Mouse (Mus musculus): ENCODE measurements around the gene Cltc. TPM values are rescaled to one million over a fixed set of nuclear protein-coding genes. Genes with fewer than 3 reads are reported as not detected.

Gene Cltc
- polyA plus RNA-seq, 1 experiment: 72.0 TPM

DNA sequence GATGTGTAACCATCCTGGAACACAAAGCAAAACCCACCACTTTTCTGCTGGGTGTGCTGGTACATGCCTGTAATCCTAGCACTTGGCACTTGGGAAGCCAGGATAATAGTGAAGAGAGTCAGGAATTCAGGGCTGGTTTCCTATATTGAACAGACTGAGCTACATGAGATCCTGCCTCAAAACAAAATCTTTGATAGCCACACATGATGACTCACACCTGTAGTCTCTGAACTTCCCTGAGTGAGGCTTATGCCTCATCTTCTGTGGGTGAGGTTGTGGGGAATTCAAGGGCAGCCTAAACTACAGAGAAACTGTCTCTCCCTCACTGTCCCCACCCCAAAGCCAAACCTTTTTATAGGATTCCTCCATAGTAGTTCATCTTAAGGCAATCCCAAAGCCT is 3.0 kb upstream of the Cltc start:
- Histone ChIP-seq H3K4me1 (ENCODE audit: control insufficient read depth, insufficient read depth, low read length) (no peaks in the 10 kb centered on the region), H3K4me3 (replicated peaks; ENCODE audit: control insufficient read depth, low read depth, low read length) (no peak overlapping the region), H3K27ac (ENCODE audit: control insufficient read depth, insufficient read depth, low read depth, low read length, poor library complexity) (no peak overlapping the region)
- no peak for TF ChIP-seq POLR2A (IDR thresholded peaks at IDR 0.05; ENCODE audit: borderline replicate concordance, control insufficient read depth, low read depth, low read length)
- no peak for TF ChIP-seq CTCF (IDR thresholded peaks at IDR 0.05; ENCODE audit: control insufficient read depth, insufficient read depth, low read length)

DNA sequence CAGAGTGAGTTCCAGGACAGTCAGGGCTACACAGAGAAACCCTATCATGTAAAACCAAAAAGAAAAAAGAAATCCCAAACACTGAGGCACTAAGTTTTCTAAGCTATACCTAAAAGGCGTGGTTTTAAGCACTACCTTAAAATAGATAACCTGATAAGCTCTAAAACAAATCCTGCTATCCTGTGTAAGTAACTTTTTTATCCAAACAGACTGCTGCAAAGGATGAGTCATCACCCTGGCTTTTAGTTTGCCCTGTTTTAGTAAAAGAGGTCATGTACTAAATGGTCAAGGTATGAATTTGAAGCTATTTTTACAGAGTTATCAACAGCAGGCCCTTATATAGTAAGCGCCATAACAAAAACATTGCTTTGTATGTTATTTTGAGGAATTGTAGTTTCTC is 2.5 kb upstream of the Cltc start:
- no peak overlapping the region for H3K4me3 ChIP-seq (replicated peaks; ENCODE audit: control insufficient read depth, low read depth, low read length)
- 69% methylated on average over 2 of the region's 2 CpGs for WGBS
- H3K4me1 ChIP-seq (ENCODE audit: control insufficient read depth, insufficient read depth, low read length): no peaks in the 10 kb centered on the region
- no peak for TF ChIP-seq CTCF (IDR thresholded peaks at IDR 0.05; ENCODE audit: control insufficient read depth, insufficient read depth, low read length)
- TF ChIP-seq POLR2A (IDR thresholded peaks at IDR 0.05; ENCODE audit: borderline replicate concordance, control insufficient read depth, low read depth, low read length): no peak
- H3K27ac ChIP-seq (ENCODE audit: control insufficient read depth, insufficient read depth, low read depth, low read length, poor library complexity): no peak overlapping the region

- Histone ChIP-seq H3K27ac (ENCODE audit: control insufficient read depth, insufficient read depth, low read depth, low read length, poor library complexity) (no peak overlapping the region), H3K4me3 (replicated peaks; ENCODE audit: control insufficient read depth, low read depth, low read length) (no peak overlapping the region), H3K4me1 (ENCODE audit: control insufficient read depth, insufficient read depth, low read length) (no peaks in the 10 kb centered on the region)
- WGBS: 63% methylated on average over 1 of the region's 1 CpGs
- TF ChIP-seq POLR2A (IDR thresholded peaks at IDR 0.05; ENCODE audit: borderline replicate concordance, control insufficient read depth, low read depth, low read length) (no peak), CTCF (IDR thresholded peaks at IDR 0.05; ENCODE audit: control insufficient read depth, insufficient read depth, low read length) (no peak)
Measured at GRCm38 (mm10) chr11:86759226-86759625, 1.9 kb upstream of the Cltc start.

DNA sequence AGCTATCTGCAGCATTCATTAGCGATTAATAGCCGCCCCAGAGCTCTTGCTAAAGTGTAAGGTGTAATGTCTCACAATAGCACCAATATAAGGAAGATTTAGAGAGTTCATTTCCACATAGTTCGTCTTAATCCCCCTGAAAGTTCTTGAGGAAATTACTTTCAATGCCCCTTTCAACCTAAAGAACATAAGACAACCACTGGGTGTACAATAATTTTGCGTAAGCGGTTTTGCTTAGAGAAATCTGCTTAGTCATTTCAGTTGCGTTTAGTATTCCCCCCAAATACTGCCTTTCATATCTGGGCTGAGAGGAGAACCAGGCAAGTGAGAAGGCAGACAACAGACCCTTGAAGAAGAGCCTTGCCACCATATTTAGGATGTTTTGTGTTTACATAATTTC is 1.2 kb upstream of the Cltc start:
- no peak for TF ChIP-seq CTCF (IDR thresholded peaks at IDR 0.05; ENCODE audit: control insufficient read depth, insufficient read depth, low read length)
- H3K4me1 ChIP-seq (ENCODE audit: control insufficient read depth, insufficient read depth, low read length): no peaks in the 10 kb centered on the region
- 2% methylated on average over 6 of the region's 6 CpGs for WGBS
- H3K27ac ChIP-seq (ENCODE audit: control insufficient read depth, insufficient read depth, low read depth, low read length, poor library complexity): peak overlapping the region; percentile 98
- H3K4me3 ChIP-seq (replicated peaks; ENCODE audit: control insufficient read depth, low read depth, low read length): peak overlapping the region; percentile 90

GRCm38 (mm10) chr11:86757142-86757479 is 254 bp downstream of the Cltc start:
- under 1% methylated on average over 18 of the region's 18 CpGs for WGBS

DNA sequence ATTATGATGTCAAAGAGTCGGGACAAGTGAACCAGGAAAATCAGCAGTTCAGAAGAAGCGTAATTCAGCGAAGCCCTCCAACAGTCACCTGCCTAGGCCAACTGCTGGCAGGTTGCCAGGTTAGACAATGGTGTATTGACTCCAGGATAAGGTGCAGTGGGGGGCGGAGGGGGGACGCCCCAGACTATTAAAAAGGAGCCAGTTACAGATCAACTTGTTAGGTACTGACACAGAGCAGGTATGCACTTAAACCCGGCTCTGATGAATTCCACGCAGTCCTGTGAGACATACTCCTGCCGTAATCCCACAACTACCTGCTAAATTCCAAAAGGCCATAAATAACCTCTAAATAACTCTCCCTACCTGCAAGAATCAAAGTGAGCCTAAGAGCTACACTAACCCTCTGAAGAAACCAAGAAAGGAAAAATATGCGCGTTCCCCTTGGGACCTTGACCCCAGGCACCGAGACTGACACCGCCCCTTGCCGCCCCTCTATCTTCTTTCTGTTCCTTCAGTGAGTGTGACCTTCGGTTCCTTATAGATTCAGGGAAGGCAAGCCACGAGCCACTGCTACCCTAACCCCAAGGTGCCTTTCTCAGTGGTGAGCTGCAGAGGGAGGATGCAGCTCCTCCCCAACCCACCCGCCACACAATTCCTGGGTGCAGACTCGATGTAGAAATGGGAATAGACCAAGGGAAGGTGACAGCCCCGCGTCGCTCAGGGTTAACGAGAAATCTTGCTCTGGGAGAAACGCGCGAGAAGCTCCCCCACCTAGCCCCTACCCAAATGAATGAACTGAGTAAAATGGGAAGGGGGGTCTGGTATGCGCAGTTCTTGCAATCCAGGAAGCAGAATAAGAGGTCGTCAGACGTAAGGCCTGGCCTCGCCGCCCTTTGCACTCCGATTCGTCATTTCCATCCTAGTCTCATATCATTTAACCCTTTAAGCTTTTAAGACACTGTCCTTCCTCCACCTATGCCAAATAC is 916 bp downstream of the Cltc start:
- TF ChIP-seq CTCF (IDR thresholded peaks at IDR 0.05; ENCODE audit: control insufficient read depth, insufficient read depth, low read length) (no peak), POLR2A (IDR thresholded peaks at IDR 0.05; ENCODE audit: borderline replicate concordance, control insufficient read depth, low read depth, low read length) (no peak)
- 2% methylated on average over 31 of the region's 31 CpGs for WGBS
- Histone ChIP-seq H3K27ac (ENCODE audit: control insufficient read depth, insufficient read depth, low read depth, low read length, poor library complexity) (peak overlapping the region; percentile 98), H3K4me1 (ENCODE audit: control insufficient read depth, insufficient read depth, low read length) (no peaks in the 10 kb centered on the region), H3K4me3 (replicated peaks; ENCODE audit: control insufficient read depth, low read depth, low read length) (peak overlapping the region; percentile 90)

More at GRCm38 (mm10) chr11:86757142-86757479, 254 bp downstream of the Cltc start:
- no peak for TF ChIP-seq CTCF (IDR thresholded peaks at IDR 0.05; ENCODE audit: control insufficient read depth, insufficient read depth, low read length)
- TF ChIP-seq POLR2A (IDR thresholded peaks at IDR 0.05; ENCODE audit: borderline replicate concordance, control insufficient read depth, low read depth, low read length): no peak
- no peaks in the 10 kb centered on the region for H3K4me1 ChIP-seq (ENCODE audit: control insufficient read depth, insufficient read depth, low read length)
- peak overlapping the region; percentile 98 for H3K27ac ChIP-seq (ENCODE audit: control insufficient read depth, insufficient read depth, low read depth, low read length, poor library complexity)
- peak overlapping the region; percentile 90 for H3K4me3 ChIP-seq (replicated peaks; ENCODE audit: control insufficient read depth, low read depth, low read length)

DNA sequence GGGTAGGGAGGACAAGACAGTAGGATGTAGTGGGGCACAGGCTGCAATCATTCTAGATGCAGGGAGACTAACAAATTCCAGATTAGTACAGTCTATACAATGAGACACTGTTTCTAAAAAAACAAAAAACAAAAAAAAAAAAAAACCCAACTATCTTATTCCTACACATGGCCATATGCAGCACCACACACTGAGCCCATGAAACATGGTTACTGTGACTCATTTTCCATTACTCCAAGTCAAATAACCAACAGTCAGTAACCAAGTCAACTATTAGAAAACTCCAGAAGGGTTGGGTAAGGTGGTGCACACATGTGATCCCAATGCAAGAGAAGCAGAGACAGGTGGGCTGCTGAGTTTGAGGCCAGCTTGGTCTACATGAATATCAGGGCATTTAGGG is 5.0 kb downstream of the Cltc start:
- TF ChIP-seq POLR2A (IDR thresholded peaks at IDR 0.05; ENCODE audit: borderline replicate concordance, control insufficient read depth, low read depth, low read length) (no peak), CTCF (IDR thresholded peaks at IDR 0.05; ENCODE audit: control insufficient read depth, insufficient read depth, low read length) (no peak)
- H3K4me3 ChIP-seq (replicated peaks; ENCODE audit: control insufficient read depth, low read depth, low read length): no peak overlapping the region
- peaks cover under 1% of the 10 kb centered on the region for H3K4me1 ChIP-seq (ENCODE audit: control insufficient read depth, insufficient read depth, low read length)
- no peak overlapping the region for H3K27ac ChIP-seq (ENCODE audit: control insufficient read depth, insufficient read depth, low read depth, low read length, poor library complexity)

DNA sequence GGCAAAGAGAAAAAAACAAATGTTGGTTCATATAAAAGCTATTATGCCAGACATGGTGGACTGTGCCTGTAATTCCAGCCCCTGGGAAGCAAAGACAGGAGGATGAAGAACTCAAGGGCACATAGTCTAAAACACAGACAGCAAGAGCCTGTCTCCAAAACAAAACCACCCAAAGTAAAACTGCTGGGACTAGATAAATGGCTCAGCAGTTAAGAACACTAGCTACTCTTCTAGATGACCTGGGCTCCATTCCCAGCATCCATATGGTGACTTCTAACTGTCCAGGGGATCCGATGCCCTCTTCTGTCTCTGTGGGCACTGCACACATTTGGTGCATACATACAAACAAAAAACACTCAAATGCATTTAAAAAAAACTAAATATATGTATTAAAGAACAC is 6.4 kb downstream of the Cltc start:
- 74% methylated on average over 1 of the region's 1 CpGs for WGBS
- no peak for TF ChIP-seq CTCF (IDR thresholded peaks at IDR 0.05; ENCODE audit: control insufficient read depth, insufficient read depth, low read length)
- TF ChIP-seq POLR2A (IDR thresholded peaks at IDR 0.05; ENCODE audit: borderline replicate concordance, control insufficient read depth, low read depth, low read length): no peak
- H3K27ac ChIP-seq (ENCODE audit: control insufficient read depth, insufficient read depth, low read depth, low read length, poor library complexity): no peak overlapping the region
- peaks cover 3% of the 10 kb centered on the region for H3K4me1 ChIP-seq (ENCODE audit: control insufficient read depth, insufficient read depth, low read length)
- H3K4me3 ChIP-seq (replicated peaks; ENCODE audit: control insufficient read depth, low read depth, low read length): no peak overlapping the region
